Mouse (Mus musculus) brain, embryonic 14.5 days (tissue): ENCODE measurements at regions not wholly inside any gene's neighbourhood (a gene's known extent, or its start where the extent isn't known, plus 50 kb on each side); places are given as distances from the start of the nearest gene placed in this dataset.

ENCODE experiments used
- CTCF ChIP-seq: fragments of 200-500 bp; IDR thresholded peaks from 2 replicates; pipeline ENCODE4 v1.5.1; 2012; ENCODE audit warnings: inconsistent platforms, mild to moderate bottlenecking, moderate library complexity, borderline replicate concordance; ENCODE audit not compliant: insufficient read depth, insufficient read length; ENCODE audit errors: extremely low read depth
- POLR2A ChIP-seq: fragments of 200-500 bp; IDR thresholded peaks from 2 replicates; pipeline ENCODE4 v1.6.1; 2012; ENCODE audit warnings: mild to moderate bottlenecking, inconsistent platforms, borderline replicate concordance; ENCODE audit not compliant: poor library complexity, insufficient read depth, insufficient read length, severe bottlenecking; ENCODE audit errors: extremely low read depth

GRCm38 (mm10) chr8:125322561-125322960, 247.0 kb downstream of the Sipa1l2 start:
- TF ChIP-seq CTCF (no peak), POLR2A (no peak)
